Mouse (Mus musculus) liver, embryonic 14.5 days (tissue): ENCODE measurements around the gene Frmpd4.

Source experiments
- CTCF ChIP-seq: IDR thresholded peaks from 2 replicates; pipeline ENCODE4 v1.5.1; 2016; ENCODE audit warnings: antibody characterized with exemption, low read depth, control low read depth
- EP300 ChIP-seq: IDR thresholded peaks from 2 replicates; pipeline ENCODE4 v1.6.1; 2016; ENCODE audit warnings: antibody characterized with exemption, low read depth

DNA sequence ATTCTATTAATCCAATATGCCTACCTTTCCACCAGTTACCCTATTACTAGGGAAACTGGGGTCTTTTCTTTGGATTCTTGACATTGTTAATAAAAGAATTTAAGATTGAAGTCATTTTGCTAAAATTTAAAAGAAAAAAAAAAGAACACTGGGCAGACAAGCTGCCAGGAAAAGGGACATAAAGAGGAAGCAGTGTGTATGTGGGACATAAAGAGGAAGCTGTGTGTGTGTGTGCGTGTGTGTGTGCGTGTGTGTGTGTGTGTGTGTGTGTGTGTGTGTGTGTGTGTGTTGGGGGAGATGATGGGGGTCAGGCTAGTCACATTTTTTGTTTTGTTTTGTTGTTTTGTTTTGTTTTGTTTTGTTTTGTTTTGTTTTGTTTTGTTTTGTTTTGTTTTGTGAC, 121.8 kb downstream of the Frmpd4 start:
- TF ChIP-seq EP300 = no peak
- TF ChIP-seq CTCF = no peak
